Mouse (Mus musculus) MEL-GATA-1-ER (cell line): ENCODE measurements around the gene Gng7.
A peak's percentile ranks its signal among the peaks of the same experiment; 100 is the strongest.

ENCODE experiments used
- DNase-seq: peaks from one replicate; pipeline ENCODE4 v3.0.0-alpha.2; 2012; ENCODE audit warnings: low read depth; ENCODE audit errors: extremely low read depth

Gene Gng7

DNA sequence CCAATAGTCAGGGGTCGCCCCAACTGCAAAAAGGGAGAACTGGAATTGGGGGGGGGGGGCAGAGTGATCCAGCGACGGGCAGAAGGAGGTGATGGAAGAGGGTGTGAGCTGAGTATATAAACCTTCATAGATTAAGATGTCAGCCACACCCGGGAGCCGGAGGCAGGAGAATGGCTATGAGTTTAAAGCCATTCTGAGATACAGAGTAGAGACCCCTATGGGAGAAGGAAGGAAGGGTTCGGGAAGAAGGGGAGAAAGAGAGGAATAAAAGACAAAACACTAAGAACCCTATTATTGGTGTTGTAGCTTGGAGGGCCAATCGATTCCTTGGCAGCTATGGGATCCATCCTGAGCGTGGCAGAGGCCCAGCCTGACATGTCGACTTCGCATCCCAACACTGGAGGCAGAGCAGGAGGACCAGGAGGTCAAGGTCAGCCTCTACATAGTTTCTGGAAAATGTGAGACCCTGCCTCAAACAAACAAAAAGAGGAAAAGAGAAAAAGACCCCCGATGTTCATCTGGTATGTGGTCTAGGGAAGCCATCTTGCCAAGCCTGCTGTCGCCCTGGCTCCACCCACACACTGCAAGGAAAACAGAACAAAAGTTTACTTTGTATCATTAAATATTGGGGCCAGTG is 11.0 kb upstream of the Gng7 start, which contains the start of gene Diras1:
Diras1 (minus strand) TSS at position 24 of the 637 bp plus-strand sequence.
- no peak for DNase-seq

DNA sequence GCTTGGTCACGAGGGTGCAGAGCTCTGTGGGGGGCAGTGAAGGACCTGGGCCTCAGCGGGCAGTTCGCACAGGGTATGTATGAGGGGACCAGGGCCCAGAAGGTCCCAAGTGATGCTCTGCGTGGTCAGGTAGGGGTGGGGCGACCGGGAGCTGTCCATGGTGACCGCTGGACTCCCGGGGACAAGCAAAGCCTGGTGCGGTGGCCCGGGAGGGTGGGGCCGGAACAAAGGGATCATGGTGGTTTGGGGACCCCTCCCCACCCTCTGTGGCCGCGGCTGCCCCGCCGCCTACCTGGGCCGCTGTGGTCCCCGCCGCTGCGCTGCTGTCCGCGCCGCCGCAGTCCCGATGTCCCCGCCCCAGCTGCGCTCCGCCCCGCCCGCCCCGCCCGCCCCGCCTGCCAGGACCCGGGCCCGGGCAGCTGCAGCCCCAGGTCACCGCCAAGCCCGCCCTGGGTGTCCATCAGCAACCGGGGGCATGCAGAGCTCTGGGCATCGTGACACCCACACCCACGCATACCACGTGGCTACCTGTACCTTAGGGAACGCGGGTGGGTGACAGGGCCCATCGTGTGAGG is 10.4 kb upstream of the Gng7 start:
- DNase-seq = no peak

DNA sequence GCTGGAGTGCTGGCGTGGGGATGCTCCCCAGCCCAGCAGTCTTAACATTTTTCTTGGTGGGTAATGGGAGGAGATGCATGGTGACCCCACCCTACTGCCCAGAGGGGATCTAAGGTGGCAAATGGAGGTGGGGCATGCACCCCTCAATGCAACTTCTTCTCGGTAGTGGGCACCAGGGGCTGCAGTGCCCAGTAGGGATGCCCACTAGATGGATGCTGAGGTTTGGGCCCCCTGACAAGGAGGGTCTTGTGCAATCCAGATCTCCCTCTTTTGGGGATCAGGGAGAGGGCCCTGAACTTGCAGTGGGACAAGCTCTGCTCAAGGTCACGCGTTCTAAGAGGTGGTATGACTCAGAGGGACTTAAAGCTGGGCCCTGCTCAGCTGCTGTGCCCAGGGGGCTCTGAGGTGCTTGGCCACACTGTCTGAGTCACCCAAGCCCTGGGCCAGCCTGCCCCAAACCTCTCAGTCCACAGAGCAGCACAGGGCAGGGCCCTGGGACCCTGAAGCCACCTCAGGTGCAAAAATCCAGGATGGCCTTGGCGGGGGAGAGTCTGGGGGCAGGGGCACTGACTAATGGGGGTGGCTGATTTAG is 9.7 kb upstream of the Gng7 start:
- DNase-seq = no peak

DNA sequence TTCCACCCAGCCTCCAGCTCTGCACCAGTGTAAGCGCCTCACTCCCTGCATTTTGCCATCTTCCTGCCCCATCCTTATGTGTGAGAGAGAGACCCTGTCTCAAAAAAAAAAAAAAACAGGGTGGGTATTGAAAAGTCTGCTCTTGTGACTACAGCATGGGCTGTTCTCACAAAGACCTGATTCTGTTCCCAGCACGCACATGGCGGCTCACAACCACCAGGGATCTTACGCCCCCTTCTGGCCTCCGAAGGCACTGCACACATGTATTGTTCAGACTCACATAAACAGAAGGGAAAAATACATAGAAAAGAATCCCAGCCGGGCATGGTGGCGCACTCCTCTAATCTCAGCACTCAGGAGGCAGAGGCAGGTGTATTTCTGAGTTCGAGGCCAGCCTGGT is 8.0 kb upstream of the Gng7 start:
- no peak for DNase-seq

DNA sequence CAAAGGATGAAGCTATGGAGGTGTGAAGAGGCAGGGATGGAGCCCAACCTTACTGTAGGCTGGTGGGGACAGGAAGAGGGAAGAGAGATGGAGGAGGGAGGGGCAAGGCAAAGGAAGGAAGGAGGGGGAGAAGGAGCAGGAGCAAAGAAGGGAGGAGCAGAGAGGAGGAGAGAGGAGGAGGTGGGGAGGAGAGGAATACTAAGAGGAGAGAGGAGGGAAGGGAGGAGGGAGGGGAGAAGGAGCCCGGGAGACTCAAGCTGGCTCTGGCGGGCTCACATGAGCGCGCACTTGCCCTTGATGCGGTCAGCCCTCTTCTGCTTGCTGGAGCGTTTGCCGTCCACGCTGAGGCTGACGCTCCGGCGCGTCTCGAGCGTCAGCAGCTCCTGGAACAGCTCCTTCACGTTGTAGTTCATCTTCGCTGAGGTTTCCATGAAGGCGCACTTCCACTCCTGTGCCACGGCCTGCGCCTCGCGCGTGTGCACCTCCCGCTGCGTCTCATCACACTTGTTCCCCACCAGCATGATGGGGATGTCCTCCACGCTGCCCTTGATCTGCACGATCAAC is 6.9 kb upstream of the Gng7 start:
- DNase-seq = no peak

DNA sequence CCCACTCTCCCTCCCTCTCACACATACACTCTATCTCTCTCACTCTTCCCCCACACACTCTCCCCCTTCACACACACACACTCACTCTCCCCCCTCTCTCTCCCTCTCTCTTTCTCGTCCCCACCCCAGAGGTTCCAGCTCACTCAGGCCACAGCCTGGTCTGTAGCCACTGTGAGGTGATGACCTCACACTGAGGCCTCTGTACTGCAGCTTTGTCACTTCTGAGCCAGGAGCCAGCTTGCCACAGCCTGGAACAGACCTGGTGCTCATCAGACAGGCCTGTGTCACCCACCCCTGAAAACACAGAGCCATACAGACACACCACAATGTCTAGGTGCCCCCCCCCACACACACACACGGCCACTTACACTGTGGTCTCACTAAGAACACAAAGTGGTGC is 5.5 kb upstream of the Gng7 start:
- DNase-seq = no peak

DNA sequence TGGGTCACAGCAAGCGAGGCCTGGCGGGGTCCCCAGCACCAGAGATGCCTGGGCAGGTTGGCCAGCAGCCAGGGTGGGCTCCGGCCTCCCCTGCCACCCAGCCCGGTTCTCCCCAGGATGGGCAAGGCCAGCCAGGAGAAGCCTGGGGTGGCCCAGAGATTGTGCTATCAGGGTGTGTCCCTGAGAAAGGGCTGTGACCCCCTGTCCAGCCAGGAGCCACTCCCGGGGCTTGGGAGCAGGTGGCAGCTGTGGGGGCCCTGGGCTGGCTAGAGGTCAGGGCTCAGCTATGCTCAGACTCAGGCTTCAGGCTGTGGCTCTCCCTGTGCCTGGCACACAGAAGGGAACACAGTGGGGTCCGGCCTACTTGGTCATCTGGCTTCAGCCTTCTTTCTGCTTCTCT is 4.9 kb upstream of the Gng7 start:
- DNase-seq = no peak

DNA sequence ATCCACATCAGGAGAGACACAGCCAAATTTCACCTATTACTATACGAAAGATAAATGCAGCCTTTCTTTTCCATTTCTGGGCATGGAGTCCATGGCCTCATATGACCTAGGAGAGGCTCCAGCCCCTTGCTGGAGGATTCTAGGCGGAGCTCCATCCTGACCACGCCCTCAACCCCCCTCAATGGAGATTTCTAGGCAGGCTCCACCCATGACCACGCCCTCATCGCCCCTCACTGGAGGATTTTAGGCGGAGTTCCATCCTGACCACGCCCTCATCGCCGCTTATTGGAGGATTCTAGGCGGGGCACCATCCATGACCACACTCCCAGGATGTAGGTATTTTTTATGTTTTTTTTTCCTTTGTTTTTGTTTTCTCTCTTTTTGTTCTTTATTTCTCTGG is 3.6 kb upstream of the Gng7 start:
- peak; percentile 70 for DNase-seq

DNA sequence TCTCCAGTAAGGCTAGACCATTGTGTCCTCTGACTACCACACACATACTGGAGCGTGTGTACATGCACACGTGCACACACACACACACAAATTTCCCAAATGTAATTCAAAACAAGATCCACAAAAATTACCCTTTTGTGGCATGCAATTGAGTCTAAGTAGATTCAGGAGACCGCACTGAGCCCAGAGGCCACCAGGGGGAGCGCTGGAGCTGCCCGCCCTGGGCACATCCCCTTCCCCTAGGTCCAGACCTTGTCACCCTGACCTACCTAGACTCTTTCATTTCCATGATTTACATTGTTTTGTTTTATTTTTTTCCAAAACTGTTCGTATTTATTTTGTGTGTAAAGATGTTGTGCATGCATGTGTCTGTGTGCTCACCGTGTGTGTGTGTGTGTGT is 1.9 kb upstream of the Gng7 start:
- DNase-seq = no peak

DNA sequence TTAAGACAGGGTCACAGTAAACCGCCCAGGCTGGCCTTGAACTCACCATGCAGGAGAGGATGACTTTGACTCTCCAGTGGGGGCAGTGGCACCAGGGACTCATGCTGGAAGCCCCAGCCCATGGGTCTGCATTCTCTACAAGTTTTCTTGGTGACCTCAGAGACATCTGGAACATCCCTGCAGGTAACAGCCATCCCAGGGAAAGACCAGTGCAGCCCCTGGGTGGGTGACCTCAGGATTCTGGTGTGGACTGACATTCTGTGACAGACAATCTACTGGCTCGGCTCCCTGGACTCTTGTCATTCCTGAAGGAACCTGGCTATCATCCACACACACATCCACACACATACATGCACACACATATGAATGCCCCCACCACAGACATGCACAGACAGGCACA is 921 bp upstream of the Gng7 start:
- no peak for DNase-seq

DNA sequence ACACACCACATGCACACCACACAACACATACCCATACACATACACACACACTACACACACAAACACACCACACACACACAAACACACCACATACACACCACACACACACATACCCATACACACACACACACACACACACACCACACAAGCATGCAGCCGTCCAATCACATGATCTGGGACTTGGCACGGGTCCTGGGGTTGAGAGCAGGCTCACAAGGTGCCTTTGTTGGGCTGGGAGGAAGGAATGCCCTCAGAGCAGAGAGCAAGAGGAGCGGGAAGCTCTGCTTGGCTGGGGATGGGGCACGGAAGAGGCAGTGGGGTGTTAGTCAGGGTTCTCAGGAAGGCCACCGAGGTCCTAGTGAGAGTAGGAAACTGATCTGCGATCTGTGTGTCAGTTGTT is 3.9 kb downstream of the Gng7 start:
- no peak for DNase-seq

DNA sequence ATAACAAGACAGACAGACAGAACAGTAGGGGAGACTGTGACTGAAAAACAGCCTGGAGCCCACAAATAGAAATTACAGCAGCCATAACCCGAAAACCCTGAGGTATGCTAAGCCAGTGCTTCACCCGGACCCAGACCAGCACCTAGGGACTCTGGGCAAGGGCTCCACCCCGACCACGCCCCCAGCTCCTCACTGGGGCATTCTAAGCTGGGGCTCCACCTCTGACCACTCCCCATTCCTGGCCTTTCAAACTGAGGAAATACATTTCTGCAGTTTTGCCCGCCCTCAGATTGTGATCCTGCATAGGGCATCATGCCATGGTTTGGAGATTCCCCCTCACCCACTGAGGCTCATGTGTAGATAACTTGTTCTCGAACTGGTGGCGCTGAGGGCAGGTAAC is 7.5 kb downstream of the Gng7 start:
- no peak for DNase-seq

DNA sequence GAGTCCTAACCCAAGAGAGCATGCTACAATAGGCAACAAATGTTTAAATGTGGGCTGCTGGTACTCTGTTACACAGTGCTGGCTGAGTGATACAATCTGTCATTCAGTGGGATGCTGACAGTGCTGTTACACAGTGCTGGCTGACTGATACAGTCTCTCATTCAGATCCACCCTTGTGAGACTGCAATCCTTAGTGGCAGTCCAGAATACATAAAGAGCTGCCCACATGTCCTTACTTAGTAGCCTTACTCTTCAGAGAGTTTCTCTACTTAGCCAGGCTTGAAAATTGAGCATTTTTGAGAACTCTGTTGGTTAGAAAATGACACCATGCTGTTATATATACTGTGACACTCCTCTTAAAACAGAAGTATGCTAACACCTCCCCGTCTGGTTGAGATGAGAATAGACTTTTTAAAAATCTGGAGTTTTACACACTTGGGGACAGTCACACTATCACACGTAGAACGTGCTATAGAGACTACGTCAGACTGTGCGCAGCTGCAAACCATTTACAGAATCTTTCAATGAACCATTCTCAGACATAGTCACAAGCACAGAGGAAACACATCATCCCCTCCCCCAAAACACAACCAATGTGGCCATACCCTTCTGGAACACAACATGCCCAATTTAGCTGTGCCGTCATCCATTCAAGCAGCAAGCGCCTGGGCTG is 8.6 kb downstream of the Gng7 start:
- no peak for DNase-seq

DNA sequence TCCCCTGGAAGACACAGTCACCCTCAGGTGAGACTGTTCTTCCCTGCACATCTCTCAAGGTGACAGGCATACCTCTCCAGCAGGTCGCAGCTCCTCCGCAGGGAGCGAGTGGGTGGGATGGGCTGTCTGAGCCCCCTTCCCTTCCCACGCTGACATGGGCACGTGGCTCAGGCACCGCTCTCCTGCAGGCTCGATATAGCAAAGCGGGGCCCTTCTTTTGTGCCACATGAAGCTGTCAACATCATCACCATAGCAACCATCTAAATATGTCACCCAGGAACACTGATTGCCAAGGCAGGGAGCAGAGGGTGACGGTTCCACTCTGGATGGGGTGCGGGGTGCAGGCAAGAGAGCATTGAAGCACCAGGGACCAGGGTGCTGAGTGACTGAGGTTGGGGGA is 13.6 kb downstream of the Gng7 start:
- no peak for DNase-seq

DNA sequence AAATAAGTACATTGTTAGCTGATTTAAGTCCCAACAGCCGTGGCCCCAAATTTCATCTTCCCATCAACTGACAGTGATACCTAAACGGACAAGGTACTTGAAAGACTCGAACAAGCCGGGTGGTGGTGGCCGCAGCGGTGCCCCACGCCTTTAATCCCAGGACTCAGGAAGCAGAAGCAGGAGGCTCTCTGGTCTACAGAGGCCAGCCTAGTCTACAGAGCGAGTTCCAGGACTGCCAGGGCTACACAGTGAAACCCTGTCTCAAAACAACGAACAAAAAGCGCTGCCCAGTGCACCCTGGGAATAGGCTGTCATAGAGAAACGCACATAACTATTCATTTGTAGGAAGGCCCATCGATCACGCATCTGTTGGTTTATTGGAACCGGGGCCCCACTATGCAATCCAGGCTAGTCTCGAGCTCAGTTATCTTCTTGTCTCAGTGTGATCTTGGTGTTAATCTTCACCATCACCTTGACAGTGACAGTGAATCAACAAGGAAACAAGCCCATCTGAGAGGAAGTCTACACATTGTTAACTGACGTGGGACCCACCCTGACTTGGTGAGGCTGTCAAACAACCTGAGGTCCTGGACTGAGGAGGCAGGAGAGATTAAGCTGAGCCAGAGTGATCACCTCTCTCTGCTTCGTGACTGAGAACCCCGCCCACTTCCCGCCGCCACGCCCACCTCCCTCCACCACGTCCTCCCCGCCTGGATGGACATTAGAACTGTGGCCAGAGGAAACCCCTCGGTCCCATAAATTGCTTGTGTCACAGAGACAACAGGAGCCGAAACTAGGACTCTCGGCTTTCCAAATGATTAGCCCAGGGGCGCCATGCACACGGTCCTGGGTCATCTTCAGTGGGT is 14.3 kb downstream of the Gng7 start:
- no peak for DNase-seq

DNA sequence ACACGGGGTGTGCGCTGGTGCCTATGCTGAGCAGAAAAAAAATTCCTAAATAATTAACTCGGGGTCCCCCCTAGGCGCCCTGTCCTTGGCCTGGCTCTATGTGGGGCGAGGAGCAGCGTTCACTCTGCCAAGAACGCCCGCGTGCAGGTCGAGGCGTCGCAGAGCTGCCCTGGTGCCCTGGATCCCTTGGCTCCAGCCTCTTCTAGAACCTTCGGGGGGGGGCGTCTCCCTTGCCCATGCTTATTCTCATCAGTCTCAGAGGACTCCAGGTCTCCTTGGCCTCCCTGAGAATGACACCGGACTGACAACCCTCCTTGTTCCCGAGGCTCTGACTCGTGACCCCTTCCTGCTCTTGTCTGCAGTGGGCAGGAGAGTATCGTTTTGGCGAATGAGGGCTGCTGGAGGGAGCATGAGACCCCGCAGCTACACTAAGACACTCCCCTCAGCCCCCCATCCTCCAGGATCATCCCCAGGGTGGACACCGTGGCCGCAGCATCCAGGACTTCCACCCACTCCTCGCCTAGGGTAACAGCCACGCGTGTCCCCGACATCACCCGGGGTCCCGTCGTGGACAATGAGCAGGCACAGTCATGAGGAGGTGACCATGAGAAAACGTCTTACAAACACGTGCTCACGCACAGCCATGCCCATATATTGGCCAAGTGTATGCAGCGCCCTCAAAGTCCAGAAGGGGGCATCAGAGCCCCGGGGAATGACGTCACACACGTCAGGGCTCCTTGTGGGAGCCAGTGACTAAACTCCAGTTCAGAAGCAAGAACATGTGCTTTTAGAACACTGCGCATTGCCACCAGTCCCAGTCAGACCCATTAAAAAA is 15.2 kb downstream of the Gng7 start:
- peak; percentile 83 for DNase-seq

DNA sequence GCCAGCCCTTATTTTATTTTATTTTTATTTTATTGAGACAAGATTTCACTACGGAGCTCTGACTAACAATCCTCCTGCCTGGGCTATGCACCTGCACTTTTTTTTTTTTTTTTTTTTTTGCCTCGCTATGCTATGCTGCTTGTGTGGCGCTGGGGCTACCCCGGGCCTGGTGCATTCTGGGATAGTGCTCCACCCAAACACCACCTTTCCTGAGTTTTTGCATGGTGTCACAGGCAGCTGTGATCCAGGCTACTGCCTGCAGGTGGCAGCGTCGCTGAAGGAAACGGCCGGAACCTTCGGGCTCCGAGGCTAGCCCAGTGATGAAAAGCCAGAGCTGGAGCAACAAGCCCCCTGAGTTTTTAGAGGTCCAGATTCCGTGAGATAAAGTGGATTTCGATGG is 16.0 kb downstream of the Gng7 start:
- peak; percentile 72 for DNase-seq

DNA sequence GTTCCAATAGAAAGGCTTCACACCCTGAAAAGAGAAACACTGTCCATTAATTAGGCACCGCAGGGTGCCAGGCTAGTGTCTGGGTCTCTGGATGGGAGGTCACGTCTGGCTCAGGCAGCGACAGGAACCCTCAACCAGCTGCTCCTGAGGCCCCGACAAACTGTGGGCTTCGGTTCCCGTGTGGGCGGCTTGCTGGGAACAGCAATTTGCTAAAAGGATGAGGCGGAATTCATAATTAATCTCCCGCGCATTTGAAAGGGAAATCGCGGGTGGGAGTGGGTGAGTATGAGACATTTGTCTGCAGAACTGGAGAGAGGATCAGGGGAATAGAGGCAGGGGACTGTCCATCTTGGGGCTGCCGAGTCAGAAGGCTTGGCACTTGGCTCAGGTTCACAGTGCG is 16.7 kb downstream of the Gng7 start:
- DNase-seq = no peak

DNA sequence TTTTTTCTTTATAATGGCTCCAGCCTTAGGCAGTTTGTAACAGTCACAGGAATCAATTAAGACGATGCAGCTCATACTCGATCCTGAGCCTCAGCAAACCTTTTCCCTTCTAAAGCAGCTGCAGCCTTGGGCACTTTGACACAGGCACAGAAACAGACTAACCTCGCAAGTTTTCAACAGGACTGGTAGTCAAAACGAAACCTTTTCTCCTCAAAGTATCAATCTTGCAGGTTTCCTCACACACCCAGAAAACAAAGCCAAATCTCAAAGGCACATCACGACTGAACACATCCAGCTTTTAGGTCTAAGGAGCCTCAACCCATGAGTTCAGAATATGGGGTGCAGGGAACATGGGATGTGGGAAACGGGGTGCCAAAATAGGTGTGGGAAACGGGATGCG is 17.4 kb downstream of the Gng7 start:
- no peak for DNase-seq

DNA sequence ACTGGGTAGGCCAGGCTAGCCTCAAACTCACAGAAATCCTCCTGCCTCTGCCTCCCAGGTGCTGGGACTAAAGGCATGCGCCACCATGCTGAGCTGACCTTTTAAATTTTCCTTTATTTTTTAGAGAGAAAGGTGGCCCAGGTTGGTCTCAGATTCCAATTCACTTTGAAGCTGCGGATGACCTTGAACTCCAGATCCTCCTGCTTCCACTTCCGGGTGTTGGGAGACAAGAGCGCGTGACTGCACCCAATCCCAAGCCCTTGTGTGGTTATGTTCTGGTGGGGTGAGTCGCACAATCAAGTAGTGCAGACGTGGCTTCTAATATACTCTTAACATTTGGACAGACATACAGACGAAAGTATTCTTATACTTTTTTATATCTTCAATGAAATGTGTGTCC is 18.2 kb downstream of the Gng7 start:
- no peak for DNase-seq
